Mouse (Mus musculus) limb, embryonic 14.5 days (tissue): ENCODE measurements around the gene Rhbdl1. TPM values are rescaled to one million over a fixed set of nuclear protein-coding genes. Genes with fewer than 3 reads are reported as not detected.

Experiments
- ATAC-seq: fragments of 200-750 bp; cut with Nextera tagmentation; 2 replicates; pipeline ENCODE4 v1.8.0; 2017; ENCODE audit warnings: low read depth, moderate number of reproducible peaks, moderate TSS enrichment; ENCODE audit not compliant: low FRiP score
- DNase-seq: peaks from one replicate; pipeline ENCODE4 v3.0.0-alpha.2; 2015; ENCODE audit warnings: low spot score
- H3K27ac ChIP-seq: fragments of 300-500 bp; sonication (generic); replicated peaks from 2 replicates; pipeline ENCODE4 v1.5.1; 2014; ENCODE audit warnings: low read depth, mild to moderate bottlenecking, low read length, moderate library complexity, mixed read lengths
- H3K27me3 ChIP-seq: fragments of 300-500 bp; sonication (generic); 2 replicates; pipeline ENCODE4 v1.6.1; 2014; ENCODE audit warnings: low read length, mixed read lengths; ENCODE audit not compliant: control insufficient read depth, insufficient read depth
- H3K36me3 ChIP-seq: fragments of 300-500 bp; sonication (generic); 2 replicates; pipeline ENCODE4 v1.6.1; 2014; ENCODE audit warnings: mild to moderate bottlenecking, low read length, moderate library complexity, mixed read lengths; ENCODE audit not compliant: control insufficient read depth, insufficient read depth
- H3K4me1 ChIP-seq: fragments of 300-500 bp; sonication (generic); 2 replicates; pipeline ENCODE4 v1.6.1; 2014; ENCODE audit warnings: antibody characterized with exemption, low read length, mixed read lengths; ENCODE audit not compliant: control insufficient read depth, insufficient read depth
- H3K4me2 ChIP-seq: fragments of 300-500 bp; sonication (generic); replicated peaks from 2 replicates; pipeline ENCODE4 v1.6.1; 2014; ENCODE audit warnings: low read depth, mild to moderate bottlenecking, low read length, moderate library complexity; ENCODE audit not compliant: severe bottlenecking
- H3K4me3 ChIP-seq: fragments of 300-500 bp; sonication (generic); replicated peaks from 2 replicates; pipeline ENCODE4 v1.5.1; 2014; ENCODE audit warnings: low read length
- H3K9ac ChIP-seq: fragments of 300-500 bp; sonication (generic); 2 replicates; pipeline ENCODE4 v1.6.1; 2014; ENCODE audit warnings: mild to moderate bottlenecking, low read depth, low read length, moderate library complexity; ENCODE audit not compliant: severe bottlenecking
- H3K9me3 ChIP-seq: fragments of 300-500 bp; sonication (generic); 2 replicates; pipeline ENCODE4 v1.6.1; 2016; ENCODE audit warnings: low read length; ENCODE audit not compliant: control insufficient read depth
- POLR2A ChIP-seq: fragments of 200-500 bp; IDR thresholded peaks from 2 replicates; pipeline ENCODE4 v1.8.0; 2012; ENCODE audit warnings: inconsistent platforms, mild to moderate bottlenecking, moderate library complexity, borderline replicate concordance; ENCODE audit not compliant: insufficient read depth, insufficient read length; ENCODE audit errors: extremely low read depth
- WGBS: fragments of 180-500 bp; shearing (Covaris S2); extraction: QIAGEN DNeasy Blood & Tissue Kit; methylation state at CpG from one replicate; pipeline ENCODE4 v1.1.7; 2014; 5-methylcytosine and 5-hydroxymethylcytosine counted together
- polyA plus RNA-seq, 2 experiments: library from polyadenylated mRNA; depleted of rRNA in 1 of 2; stranded (reverse) in 1 of 2; unstranded in 1 of 2; fragments of >200 nt; fragmentation: Nextera tagmentation in 1 of 2; extraction: Ambion mirVana in 1 of 2; gene quantifications; 2 replicates each; pipeline versions ENCODE4 v1.2.1 to v1.2.3; 2012 to 2014

The Rhbdl1 gene
- polyA plus RNA-seq, 2 experiments: 2.3 to 11.7 TPM

- H3K4me1 ChIP-seq: peaks cover 6% of the 10 kb centered on the region
- H3K4me2 ChIP-seq: no peak overlapping the region
- peaks cover 19% of the 10 kb centered on the region for H3K27me3 ChIP-seq
- ATAC-seq (no peak), DNase-seq (no peak)
- 76% methylated on average over 4 of the region's 4 CpGs for WGBS
- no peak overlapping the region for H3K9ac ChIP-seq
- H3K27ac ChIP-seq: no peak overlapping the region
- no peaks in the 10 kb centered on the region for H3K9me3 ChIP-seq
- no peak for TF ChIP-seq POLR2A
- no peaks in the 10 kb centered on the region for H3K36me3 ChIP-seq
- no peak overlapping the region for H3K4me3 ChIP-seq
These were observed 30.6 kb downstream of the Rhbdl1 start for GRCm38 (mm10) chr17:25806507-25806906.

- 11% methylated on average over 10 of the region's 10 CpGs for WGBS
These were observed 34.1 kb downstream of the Rhbdl1 start for GRCm38 (mm10) chr17:25802825-25803517.

GRCm38 (mm10) chr17:25801029-25801428 is 36.1 kb downstream of the Rhbdl1 start:
- Histone ChIP-seq H3K36me3 (no peaks in the 10 kb centered on the region), H3K27me3 (no peaks in the 10 kb centered on the region), H3K4me1 (peaks cover 8% of the 10 kb centered on the region; the same call in 1 of the 2 replicates), H3K9ac (no peak overlapping the region), H3K4me3 (no peak overlapping the region), H3K4me2 (no peak overlapping the region), H3K9me3 (no peaks in the 10 kb centered on the region), H3K27ac (no peak overlapping the region)
- TF ChIP-seq POLR2A: no peak
- no peak for ATAC-seq
- peak; percentile 79 for DNase-seq
- WGBS: 5% methylated on average over 6 of the region's 6 CpGs

More at GRCm38 (mm10) chr17:25802825-25803517, 34.1 kb downstream of the Rhbdl1 start:
- Histone ChIP-seq H3K9ac (no peak overlapping the region; the same call in 1 of the 2 replicates), H3K4me2 (no peak overlapping the region), H3K4me3 (no peak overlapping the region), H3K36me3 (no peaks in the 10 kb centered on the region), H3K4me1 (no peaks in the 10 kb centered on the region), H3K27me3 (peaks cover under 1% of the 10 kb centered on the region; the same call in 1 of the 2 replicates), H3K27ac (no peak overlapping the region), H3K9me3 (no peaks in the 10 kb centered on the region)
- DNase-seq: peak; percentile 30
- ATAC-seq: peak; percentile 58; the same call in 1 of the 2 replicates
- TF ChIP-seq POLR2A: no peak

GRCm38 (mm10) chr17:25796951-25797369 is 40.1 kb downstream of the Rhbdl1 start, which contains the start of gene Metrn:
Gene Metrn, minus strand, starts transcription at chr17:25797136.
- no peaks in the 10 kb centered on the region for H3K9me3 ChIP-seq
- 0 out of 2 replicates have a peak, but pooled peaks have one; percentile 29 for TF ChIP-seq POLR2A
- peaks cover 21% of the 10 kb centered on the region for H3K4me1 ChIP-seq
- H3K4me3 ChIP-seq: peak within 1 kb of the TSS; percentile 81
- no peaks in the 10 kb centered on the region for H3K36me3 ChIP-seq
- peak within 1 kb of the TSS; percentile 97 for H3K4me2 ChIP-seq
- peak within 1 kb of the TSS; percentile 70 for H3K9ac ChIP-seq
- WGBS: under 1% methylated on average over 29 of the region's 35 CpGs
- no peaks in the 10 kb centered on the region for H3K27me3 ChIP-seq
- peak; percentile 92 for ATAC-seq
- peak; percentile 82 for DNase-seq
- H3K27ac ChIP-seq: 0 out of 2 replicates have a peak within 1 kb of the TSS, but pooled peaks have one; percentile 4

GRCm38 (mm10) chr17:25796211-25796771 is 40.8 kb downstream of the Rhbdl1 start:
- peak overlapping the region; percentile 97 for H3K4me2 ChIP-seq
- H3K9ac ChIP-seq: peak overlapping the region; percentile 70
- ATAC-seq: no peak
- H3K36me3 ChIP-seq: no peaks in the 10 kb centered on the region
- H3K4me3 ChIP-seq: peak overlapping the region; percentile 81
- H3K9me3 ChIP-seq: no peaks in the 10 kb centered on the region
- TF ChIP-seq POLR2A: no peak
- WGBS: under 1% methylated on average over 29 of the region's 37 CpGs
- no peak overlapping the region for H3K27ac ChIP-seq
- no peaks in the 10 kb centered on the region for H3K27me3 ChIP-seq
- peaks cover 23% of the 10 kb centered on the region for H3K4me1 ChIP-seq
- DNase-seq: no peak
